Mouse (Mus musculus) cerebellum, adult 9-10 months (tissue): ENCODE data around the gene Itgb8.

Source experiments
- DNase-seq: peaks from one replicate; pipeline ENCODE4 v3.0.0; 2022

Itgb8 gene

DNA sequence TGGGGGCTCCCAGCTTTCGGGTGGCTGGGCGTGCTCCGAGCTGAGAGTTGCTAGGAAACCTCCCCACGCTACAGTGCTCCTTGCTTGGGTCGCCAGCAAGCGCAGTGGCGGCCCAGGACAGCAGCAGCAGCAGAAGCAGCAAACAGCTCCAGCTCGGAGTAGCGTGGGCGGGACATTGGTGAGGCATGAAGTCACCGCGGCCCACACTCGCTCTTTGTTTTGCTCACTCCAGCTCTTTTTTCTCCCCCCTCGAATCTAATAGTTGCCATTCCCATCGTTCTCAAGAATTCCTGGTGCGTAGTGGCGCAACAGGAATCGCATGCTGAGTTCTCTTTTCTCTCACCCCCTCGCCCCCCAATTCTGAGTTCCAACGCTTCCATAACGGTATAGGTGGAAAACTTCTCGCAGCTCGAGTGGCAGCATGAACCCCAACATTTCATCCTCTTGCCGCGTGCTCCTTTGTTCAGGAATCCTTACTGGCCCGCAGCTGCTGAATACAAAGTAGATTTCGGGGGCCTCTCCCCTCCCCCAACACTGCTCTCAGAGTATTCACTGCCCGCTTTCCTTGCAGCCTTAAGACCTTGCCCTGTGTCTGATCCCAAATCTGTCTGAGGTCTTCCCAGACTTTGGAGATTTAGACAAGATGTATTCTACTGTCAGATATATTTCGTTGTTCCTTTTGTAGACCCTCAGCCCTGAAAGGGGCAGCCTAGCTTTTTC lies at the start of gene Itgb8:
TSS of gene Itgb8 (minus strand) at position 107 of the 720 bp plus-strand sequence.
- peak; percentile 16 for DNase-seq

DNA sequence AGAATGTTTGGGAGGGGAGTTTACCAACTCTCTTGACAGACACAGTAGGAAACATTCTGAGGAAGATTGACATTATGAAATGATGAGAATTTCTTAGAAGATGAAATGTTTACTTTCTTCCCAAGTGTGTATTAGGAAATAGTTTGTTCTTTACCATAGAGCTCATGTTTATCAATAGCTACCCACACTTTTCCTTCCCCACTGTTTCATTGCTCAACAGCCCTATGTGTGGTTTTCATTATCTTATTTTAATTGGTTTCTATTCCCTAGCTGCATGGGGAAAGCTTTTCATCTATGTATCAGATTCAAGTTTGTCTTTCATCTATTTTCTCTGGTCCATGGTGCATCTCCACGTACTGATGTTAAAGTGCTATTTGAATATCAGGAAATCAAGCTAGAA lies 37.7 kb upstream of the Itgb8 start:
- DNase-seq = no peak

DNA sequence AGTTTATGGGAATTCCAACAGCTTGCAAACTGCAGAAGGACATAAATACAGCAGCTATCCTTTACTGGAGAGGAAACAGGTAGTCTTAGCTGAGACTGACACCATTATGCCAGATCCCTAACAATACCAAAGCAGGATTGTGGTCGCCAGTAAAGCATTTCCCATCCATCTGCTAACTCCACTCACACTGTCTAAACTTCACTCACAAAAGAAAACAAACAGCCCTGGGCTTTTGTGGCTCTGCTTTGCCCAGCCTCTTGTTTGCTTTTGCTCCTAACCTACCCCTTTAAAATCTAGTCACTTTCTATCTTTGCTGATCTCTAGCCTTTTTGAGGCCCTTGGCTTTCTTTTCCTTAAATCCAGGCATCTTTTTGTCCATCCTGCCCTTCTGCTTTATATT lies 35.0 kb upstream of the Itgb8 start:
- no peak for DNase-seq

DNA sequence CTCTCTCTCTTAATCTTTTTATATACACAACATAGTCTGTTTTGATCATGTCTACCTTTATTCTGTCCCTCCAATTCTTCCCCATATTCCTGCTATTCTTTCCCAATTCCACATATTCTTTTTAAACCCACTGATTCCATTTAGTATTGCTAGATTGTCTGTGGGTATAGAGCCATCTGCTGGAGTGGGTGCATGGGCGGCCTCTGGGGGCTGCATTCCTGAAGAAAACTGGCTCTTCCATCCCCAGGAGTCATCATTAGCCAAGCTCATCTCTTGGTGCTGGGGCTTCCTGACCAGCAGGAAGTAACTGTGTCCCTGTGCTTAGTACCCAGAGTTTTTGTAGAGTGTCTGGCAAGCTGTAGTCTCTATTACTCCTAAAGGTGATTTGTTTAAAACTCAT lies 33.4 kb upstream of the Itgb8 start:
- no peak for DNase-seq

DNA sequence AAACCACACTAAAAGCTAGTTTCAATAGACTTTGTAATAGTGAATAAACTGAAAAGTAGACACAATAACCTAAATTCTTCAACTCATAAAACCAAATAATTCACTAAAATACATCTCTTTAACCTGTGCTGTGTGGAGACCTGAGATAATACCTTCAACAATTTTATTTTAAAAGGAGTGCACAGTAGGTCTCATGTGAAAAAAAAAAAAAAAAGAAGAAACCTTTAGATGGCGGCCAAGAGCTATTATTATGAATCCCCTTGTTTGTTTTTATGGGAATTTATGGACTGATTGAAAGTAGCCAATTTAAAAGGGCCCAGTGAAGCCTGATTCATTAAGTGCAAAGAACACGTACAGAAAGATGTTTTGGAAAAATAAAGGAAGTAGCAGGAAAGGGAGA lies 31.4 kb upstream of the Itgb8 start:
- no peak for DNase-seq

DNA sequence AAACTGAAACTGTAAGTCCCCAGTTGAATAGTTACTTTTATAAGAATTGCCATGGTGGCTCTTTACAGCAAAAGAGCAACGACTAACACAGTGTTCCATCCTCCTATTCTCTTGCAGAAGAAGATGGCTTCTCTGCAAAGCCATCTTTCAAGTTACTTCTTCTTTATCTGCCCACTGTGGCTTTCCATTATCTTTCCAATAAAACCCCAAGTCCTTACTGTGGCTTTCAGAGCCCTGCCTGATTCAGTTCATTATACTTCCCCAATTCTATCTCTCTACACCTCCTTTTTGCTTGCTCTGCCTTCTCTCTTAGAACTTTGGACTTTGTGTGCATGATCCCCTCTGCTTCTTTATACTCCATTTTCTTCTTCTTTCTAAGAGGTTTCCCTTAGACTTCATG lies 30.1 kb upstream of the Itgb8 start:
- no peak for DNase-seq

DNA sequence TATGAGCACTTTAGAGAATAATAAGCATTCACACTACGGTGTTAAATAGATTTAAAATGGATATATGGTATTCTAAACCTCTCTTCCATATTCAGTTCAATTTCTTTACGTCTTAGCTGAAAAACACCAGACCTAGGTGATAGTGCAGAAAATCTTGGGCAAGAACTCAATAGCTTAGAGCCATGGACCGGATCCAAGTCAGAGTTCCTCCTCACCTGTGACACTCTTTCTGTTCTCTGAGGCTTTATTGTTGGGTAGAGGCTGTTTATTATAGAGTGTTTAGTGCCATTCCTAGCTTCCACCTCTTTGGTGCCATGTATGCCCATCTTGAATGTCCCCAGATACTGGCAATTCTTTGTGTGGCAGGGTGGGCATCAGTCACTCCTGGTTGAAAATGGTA lies 25.9 kb upstream of the Itgb8 start:
- no peak for DNase-seq

DNA sequence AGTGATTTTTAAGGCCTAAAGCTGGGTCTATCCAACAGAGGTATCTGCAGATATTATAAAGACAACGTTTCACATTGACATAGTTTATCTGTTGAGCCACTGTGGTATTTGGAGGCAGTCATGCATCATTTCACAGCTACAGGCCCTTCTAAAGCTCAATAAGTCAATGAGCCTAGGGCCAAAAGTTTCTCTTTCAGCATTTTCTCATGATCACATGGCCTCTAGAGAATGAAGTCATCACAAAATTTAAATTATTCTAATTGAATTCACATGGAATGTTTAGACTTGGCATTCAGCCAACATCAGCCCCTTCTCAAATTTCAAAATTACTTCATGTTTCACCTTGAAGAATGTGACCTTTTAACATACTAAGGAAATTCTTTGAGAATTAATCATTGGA lies 10.0 kb upstream of the Itgb8 start:
- no peak for DNase-seq

DNA sequence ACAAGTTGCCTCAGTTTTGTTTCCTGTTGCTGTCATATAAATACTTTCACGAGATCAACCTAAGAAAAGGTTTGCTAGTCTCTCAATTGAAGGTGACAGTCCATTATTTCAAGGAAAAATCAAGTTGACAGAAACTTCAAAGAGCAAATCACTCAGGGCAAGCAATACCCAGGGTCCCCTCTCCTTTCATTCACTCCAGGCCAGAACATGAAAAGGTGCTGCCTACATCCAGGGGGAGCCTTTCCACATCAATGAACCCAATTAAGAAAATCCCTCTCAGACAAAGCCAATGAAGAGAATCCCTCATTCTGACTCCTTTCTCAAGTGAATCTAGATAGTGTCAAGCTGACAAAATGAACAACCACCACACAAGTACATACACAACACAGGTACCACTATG lies 2.5 kb upstream of the Itgb8 start:
- no peak for DNase-seq

DNA sequence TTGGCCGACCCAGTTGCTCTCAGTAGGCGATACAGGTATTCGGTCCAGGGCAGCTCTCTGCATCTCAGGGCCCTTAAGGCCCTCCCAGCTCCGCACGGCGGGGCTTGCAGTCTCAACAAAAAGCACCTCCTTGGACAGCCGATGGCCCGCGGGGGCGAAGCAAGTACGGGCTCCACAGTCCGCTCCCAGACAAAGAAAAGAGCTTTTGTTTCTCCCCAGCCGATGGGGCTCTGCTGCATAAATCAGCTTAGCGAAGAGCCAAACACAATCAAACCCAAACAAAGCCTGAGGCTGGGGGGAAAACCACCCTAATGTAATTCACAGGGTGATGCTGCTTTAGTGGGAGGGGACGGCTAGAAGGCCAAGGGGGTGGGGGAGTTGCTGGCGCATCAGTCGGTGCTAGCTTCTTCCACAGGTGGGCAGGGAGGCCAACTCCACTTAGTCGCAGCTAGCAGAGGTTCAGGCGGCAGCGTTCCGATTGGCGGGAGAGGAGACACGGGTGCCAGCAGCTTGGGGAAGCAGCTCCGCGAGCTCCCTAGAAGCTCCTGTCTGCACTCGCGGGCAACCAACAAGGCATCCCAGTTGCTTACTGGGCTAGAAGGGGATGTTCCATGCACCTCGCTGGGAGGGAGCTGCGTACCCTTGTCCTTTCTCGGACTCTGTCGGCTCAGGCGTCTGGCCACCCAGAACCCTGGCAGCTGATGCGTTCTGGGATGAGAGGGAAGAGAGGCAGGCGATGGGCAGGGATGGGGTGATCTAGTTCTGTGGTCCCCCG lies 494 bp downstream of the Itgb8 start:
- DNase-seq = peak; percentile 11

DNA sequence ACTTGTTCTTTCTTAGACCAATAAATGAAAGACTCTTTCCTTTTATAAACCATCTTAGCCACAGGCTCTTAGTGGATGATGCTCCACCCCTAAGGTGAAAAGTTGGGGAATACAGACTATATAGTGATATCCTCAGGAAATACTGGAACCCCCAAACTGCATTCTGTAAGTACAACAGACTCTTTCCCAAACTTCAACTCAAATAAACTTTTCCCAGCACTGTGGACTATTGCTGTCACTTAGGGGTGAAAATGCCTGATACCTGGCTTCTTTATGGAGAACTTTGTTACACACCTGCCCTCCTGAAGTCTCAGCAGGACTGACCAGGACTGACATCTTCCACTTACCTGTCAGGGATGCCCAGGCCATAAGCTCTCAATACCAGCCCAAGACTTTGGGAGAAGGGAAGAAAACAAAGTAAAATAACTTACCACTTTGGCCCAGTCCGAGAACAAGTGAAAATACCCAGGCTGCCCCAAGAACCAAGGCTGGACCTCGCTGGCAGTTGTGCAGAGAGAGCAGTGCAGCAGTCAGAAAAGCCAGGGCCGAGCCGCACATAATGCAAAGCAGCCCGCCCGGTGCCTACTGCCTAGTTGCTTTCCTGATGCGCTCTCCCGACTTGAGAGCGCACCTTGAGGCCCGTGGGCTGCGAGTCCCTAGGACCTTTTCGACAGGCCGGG lies 1.2 kb downstream of the Itgb8 start:
- no peak for DNase-seq

DNA sequence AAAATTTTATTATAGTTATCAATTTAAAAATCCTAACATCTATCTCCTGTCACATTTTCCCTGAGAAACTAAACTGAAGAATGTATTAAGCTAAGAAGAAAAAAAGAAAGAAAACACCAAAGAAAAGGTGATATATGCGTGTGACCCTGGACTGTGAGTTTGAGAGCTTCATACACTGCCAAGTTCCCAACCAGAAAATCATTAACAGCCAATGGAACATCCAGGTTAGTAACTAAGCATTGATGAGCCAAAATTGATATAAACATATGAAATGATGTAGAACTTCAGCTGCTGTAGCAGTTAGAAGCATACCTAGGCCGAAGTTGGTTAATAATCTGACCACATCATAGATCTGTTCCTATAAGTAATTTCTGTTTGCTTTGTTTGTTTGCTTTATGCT lies 6.8 kb downstream of the Itgb8 start:
- DNase-seq = no peak

DNA sequence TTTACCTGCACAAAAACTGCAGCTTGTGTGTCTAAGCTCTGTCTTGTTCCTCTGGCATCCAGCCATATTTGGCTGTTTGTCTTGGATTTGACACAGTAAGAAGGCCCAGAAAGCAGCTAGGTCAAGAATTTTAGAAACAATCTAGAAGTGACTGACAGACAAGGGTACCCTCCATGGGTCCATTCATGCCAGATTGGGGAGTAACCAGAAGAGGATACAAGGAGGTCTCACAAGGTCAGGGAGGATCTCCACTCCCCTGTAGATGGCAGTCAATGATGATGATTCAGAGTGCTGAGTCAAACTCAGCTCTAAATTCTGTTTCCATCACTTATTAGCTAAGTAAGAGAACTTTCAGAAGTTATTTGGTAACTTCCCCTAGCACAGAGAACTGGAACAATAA lies 8.2 kb downstream of the Itgb8 start:
- DNase-seq = peak; percentile 1

DNA sequence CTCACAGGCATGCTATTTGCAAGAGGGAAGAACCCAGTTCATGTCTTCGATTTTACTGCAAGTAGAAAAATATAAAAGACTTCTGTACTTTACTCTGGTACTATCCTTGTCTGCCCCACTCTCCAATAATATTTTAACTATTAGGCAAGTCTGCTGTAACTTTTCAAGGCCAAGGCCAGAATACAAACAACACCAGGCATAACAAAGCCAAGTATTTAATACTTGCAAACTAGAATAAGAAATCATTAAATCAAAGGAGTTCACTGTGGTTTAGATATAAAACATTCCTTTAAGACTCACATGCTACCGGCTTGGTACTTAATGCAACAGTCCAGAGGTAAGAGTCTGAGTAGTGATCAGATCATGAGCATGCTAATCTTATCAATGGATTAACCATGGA lies 9.0 kb downstream of the Itgb8 start:
- DNase-seq = no peak

DNA sequence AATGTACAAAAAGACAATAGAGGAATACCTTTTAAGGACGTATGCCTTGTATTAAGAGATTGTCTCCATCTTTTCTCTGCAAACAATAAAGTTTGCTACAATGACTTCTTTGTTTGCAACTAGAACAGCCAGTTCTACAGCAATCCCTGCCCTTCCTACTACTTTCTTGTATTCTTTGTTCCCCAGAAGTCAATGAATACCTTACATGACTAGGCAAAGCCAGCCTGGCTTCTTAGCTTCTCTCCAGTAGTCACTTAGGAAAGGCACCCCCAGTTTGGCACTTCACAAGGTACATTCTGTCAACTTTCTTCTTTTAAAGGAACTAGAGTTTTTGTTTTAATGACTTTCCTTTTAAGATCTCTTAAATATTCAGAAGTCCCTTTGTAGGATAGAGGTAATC lies 10.7 kb downstream of the Itgb8 start:
- DNase-seq = no peak

DNA sequence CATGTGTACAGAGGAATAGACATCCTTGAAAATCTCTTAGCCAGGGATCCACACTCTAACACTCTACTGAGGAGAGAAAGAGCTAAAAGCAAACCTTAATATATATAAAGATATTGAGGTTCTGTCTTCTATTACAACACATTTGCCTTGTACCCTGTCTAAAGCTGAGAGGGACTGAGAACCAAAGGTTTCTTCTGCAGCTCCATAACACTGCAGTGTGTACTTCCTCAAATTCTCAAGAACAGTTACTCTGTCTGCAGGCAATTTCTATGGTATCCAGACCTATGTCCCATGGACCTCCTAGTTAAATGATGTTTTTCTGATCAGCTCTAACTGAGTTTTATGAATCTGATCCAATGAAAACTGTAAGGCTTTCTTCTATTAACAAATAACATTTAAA lies 13.9 kb downstream of the Itgb8 start:
- DNase-seq = no peak

DNA sequence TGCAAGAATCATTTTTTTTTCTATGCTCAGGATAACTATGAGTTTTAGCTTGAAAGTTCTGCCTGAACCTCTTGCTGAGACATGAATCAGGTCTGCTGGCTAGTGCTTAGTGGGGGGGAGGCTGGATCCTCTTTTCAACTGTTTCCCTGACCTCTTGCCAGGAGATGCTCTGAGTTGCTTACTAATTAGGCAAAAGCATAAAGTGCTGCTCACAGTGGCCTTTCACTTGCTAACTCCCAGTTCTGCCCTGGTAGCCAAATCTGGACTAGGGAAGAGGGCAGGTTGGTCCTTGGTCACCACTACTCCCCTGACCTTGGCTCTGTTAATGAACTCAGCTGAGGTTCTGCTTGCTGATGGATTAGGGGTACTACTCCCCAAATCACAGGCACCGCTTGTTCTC lies 19.2 kb downstream of the Itgb8 start:
- DNase-seq = peak; percentile 27

DNA sequence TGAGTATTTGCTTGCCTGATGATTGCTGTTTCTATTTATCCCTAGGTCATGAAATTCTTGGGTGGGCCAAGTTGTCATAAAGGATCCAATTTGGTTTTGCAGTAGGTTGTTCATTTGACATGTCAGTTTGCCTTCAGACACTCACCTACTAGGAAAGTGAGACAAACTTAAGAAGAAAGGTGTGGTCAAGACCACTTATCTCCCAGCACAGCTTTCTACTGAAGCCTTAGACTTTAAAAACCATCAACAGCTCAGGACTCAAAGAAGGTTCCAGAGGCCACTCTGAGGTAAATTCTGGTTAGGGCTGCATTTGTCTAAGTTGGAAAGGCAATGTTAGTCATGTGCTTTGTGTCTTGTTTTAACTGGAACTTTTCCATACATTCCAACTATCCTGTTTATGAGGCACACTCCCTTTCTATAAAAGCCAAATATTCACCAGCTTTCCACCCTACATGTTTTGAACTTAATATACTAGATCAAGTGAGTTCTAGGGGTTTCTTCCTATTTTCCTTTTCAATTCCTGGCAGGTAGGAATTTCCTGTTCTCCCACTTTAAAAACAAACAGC lies 20.8 kb downstream of the Itgb8 start:
- DNase-seq = no peak

DNA sequence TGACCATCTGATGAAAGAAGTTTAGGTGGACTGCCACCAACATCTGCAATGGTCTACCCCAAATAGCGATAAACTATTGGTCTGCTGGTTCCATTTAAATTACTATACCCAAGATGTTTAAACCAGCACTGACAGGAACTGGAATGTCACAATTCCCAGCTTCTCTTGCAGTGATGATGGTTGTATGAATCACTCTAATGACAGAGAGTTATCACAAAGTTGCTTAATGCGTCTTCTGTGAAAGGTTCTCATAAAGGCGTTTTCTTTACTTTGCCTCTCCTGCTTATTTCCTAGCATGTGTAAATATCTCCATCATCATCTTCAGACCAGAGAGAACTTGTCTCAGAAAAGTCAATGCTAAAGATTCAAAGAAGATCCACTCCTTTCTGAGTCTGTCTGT lies 23.4 kb downstream of the Itgb8 start:
- DNase-seq = no peak

DNA sequence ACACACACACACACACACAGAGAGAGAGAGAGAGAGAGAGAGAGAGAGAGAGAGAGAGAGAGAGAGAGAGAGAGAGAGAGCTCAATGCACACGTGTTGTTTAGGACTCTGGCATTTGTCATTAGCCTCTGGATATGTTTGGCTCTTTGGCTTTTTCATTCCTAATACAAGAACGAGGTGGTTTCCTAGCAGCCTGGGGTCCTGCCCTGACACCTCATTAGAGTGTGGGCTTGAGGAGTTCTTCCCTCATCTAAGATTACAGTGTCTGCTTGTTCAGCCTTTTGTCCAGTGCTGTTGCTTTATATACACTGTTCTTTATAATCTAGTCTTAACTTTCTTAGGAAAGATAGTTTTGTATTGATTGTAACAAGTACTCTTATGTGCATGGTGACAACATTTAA lies 27.1 kb downstream of the Itgb8 start:
- DNase-seq = no peak

DNA sequence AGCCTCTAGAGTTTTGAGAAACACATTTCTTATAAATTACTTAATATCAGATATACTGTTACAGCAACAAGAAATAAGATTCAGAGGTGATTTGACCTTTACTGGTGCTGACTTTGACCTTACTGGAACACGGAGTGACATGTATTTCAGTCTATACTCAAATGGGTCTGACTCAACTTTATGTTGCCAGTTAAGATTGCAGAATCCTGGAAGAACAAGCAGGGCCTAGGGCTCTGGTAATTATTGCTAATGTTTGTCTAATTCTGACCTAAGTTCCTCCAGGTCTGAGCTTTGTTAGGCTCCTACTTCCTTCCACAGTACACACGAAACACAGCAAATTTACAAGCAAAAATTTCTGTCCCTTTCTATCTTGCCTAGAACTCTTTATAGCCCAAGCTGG lies 28.0 kb downstream of the Itgb8 start:
- DNase-seq = no peak

DNA sequence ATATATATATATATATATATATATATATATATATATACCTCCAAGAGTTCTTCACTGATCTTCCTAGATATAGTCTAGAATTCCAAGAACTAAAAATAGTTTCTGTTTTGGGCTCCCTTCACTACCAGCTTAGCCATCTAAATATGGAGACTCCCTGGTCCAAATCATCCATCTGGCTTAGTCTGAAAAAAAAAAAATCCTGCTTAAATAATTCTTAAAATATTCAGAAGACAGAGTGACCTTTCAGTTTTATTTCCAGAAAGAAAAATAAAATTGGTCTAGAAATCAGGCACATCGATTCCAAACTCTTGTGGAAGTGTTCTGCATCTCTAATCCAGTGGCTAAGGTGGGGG lies 28.6 kb downstream of the Itgb8 start:
- no peak for DNase-seq

DNA sequence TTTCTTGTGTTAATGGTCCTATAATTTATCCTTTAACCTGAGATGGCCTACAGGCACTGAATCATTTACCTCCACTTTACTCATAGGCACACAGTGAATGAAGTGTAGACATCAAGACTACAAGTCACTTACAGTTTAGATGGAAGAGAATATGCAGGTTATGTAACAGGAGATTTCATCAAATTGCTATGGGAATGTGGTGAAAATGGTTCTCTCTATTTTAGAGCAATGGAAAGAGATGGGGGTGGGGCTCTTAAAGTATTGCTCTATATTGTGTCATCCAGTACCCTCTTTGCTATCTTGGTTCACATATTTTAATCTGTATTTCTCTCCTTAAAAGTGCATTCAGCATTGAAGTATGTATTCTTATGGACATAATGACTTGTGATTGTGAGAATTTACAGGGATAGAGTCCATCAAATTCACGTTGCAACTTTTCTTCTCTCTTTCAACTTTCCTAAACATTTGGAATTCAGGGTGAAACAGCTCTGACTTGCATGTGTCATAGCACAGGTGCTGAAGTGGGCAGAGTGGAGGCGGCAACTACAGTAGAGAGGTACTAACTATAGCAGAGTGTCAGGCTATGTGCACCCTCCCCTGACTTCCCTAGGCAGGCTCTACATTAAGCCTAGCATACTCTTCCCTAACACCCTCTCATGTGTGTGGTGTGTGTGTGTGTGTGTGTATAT lies 29.1 kb downstream of the Itgb8 start:
- DNase-seq = no peak

DNA sequence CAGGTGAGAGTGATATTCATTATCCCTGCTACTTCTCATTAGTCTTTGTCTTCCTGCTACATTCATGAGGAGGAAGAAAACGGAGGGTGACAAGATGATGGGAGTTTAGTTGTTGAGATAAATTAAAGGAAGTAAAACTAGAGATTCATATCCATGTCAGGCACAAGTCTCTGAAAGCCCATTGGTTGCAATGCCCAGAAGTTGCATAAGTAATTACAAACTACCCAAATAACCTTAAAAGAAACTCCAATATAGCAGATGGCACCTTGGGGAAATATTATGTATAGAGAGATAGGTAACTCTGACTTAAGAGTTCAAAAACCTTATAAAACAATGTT lies 31.2 kb downstream of the Itgb8 start:
- no peak for DNase-seq
